Mouse (Mus musculus) frontal cortex, postnatal 14 days (tissue): ENCODE measurements at regions not wholly inside any gene's neighbourhood (a gene's known extent, or its start where the extent isn't known, plus 50 kb on each side); places are given as distances from the start of the nearest gene placed in this dataset.

Source experiments
- DNase-seq, 2 experiments: peaks; one replicate each; pipeline ENCODE4 v3.0.0; 2022; ENCODE audit warnings: low spot score in 2 of 2

DNA sequence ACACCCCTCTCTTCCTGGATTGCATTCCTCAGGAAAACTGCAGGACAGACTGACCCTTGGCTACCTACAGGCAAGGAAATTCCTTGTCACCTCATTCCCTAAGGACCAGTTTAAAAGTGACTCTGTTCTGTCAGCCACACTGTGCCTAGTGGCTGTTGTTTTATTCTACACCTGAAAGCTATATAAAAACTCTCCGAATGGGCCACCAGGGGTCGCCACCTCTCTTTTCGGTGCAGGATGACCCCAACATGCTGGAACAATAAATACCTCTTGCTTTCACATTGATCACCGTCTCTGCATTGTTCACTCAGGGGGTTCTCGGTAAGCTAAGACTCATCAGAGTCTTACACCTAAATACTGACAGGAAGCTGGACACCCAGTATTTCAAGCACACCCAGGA lies 1382.6 kb upstream of the Dsel start:
- no peak for DNase-seq

DNA sequence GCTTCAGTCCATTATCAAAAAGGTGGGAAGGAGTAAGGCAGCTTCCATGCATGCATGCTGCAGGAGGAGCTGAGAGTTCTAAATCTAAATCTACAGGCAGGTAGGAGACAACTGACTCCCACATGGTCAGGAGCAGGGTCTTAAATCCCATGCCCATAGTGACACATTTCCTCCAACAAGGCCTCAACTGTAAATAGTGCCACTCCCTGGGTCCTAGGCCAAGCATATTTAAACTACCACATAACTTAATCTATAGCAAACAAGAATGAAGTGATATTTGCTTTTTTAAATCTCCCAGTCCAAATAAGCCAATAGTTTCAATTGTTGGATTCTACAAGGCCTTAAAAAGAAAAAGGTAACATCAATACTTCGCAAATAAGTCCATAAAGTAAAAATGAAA lies 1345.4 kb upstream of the Dsel start:
- no peak for DNase-seq

DNA sequence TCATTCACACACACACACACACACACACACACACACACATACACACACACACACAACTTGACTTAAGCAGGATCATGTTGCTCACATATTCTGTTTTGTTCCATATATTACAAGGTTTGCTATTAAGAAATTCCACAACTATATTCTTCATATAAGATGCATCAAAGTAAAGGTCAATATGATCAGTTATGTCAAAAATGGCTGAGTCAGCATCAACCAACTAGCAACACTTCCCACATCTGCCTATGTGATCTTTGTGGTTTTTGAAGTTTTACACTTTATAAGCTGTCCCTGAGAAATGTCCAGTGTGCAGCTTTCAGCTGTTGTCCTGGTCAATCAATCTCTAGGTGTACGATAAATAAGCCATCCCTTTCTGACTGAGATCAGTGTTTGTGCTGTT lies 1339.3 kb upstream of the Dsel start:
- DNase-seq: no peak

DNA sequence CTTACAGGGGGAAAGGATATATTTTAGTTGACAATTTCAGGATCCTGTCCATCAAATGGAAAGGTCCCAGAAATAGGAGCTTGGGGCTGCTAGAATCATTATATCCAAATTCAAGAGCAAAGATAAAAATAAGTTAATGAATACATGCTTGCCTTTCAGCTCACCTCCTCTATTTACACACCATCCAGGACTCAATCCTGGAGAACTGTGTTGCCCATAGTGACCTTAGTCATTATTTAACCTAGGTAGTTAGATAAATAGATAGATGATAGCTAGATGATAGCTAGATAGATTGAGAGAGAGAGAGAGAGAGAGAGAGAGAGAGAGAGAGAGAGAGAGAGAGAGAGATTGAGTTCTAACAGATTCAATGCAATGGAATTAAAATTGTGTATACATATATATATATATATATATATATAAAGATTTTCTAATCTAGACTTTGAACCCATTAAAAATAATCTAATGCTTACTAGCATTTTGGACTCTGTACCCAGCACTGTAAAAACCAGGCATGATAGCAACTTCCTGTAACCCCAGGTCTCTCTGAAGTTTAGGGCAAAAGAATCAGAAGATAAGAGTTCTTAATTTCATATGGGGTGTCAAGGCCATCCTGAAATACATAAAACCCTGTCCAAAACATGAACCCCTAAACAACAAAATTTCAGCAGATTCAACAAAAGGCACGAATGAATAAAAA lies 1329.5 kb upstream of the Dsel start:
- no peak for DNase-seq

DNA sequence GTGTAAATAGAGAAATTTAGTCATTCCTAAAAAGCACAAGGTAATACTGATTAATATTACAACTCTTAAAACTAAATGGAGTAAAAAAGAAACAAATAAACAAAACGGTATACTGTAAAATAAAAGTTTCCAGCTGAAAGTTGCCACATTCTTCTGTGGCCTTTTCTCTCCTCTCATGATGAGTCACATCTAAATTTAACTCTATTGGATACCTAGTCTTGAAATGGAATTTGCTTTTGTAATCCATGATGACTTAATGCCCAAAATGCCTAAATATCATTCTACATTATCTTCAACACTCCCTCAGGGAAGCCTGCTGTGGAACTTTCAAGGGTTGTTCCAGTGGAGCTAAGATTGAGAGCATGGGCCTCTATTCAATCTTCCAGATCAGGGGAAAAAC lies 1298.5 kb upstream of the Dsel start:
- DNase-seq: no peak
